Mouse (Mus musculus) hindbrain, embryonic 11.5 days (tissue): ENCODE measurements at regions not wholly inside any gene's neighbourhood (a gene's known extent, or its start where the extent isn't known, plus 50 kb on each side); places are given as distances from the start of the nearest gene placed in this dataset.
"Not testable (repeated sequence)": the region's sequence is repeated elsewhere in the genome, so short reads cannot be mapped to it uniquely, and the experiment has no call there.

ENCODE experiments used
- ATAC-seq: fragments of 200-750 bp; cut with Nextera tagmentation; 2 replicates; pipeline ENCODE4 v1.8.0; 2017; ENCODE audit warnings: mild to moderate bottlenecking, moderate TSS enrichment, moderate library complexity; ENCODE audit not compliant: low FRiP score
- DNase-seq: peaks from one replicate; pipeline ENCODE4 v3.0.0-alpha.2; 2015; ENCODE audit warnings: low spot score
- H3K27ac ChIP-seq: fragments of 300-500 bp; sonication (generic); 2 replicates; pipeline ENCODE4 v1.5.1; 2014; ENCODE audit warnings: mild to moderate bottlenecking, low read depth, low read length
- H3K27me3 ChIP-seq: fragments of 300-500 bp; sonication (generic); 2 replicates; pipeline ENCODE4 v1.6.1; 2014; ENCODE audit warnings: mild to moderate bottlenecking, low read length, moderate library complexity, mixed read lengths; ENCODE audit not compliant: control insufficient read depth, insufficient read depth
- H3K36me3 ChIP-seq: fragments of 300-500 bp; sonication (generic); 2 replicates; pipeline ENCODE4 v1.6.1; 2014; ENCODE audit warnings: mild to moderate bottlenecking, low read length, moderate library complexity, mixed read lengths; ENCODE audit not compliant: control insufficient read depth, insufficient read depth
- H3K4me1 ChIP-seq: fragments of 300-500 bp; sonication (generic); replicated peaks from 2 replicates; pipeline ENCODE4 v1.6.1; 2014; ENCODE audit warnings: low read length, mixed read lengths; ENCODE audit not compliant: control insufficient read depth, insufficient read depth
- H3K4me2 ChIP-seq: fragments of 300-500 bp; sonication (generic); replicated peaks from 2 replicates; pipeline ENCODE4 v1.6.1; 2014; ENCODE audit warnings: mild to moderate bottlenecking, low read depth, low read length
- H3K4me3 ChIP-seq: fragments of 300-500 bp; sonication (generic); 2 replicates; pipeline ENCODE4 v1.5.1; 2014; ENCODE audit warnings: low read depth, low read length
- H3K9ac ChIP-seq: fragments of 300-500 bp; sonication (generic); 2 replicates; pipeline ENCODE4 v1.6.1; 2014; ENCODE audit warnings: low read depth, low read length
- H3K9me3 ChIP-seq: fragments of 300-500 bp; sonication (generic); 2 replicates; pipeline ENCODE4 v1.6.1; 2016; ENCODE audit warnings: low read length; ENCODE audit not compliant: control insufficient read depth
- WGBS: fragments of 180-500 bp; shearing (Covaris S2); extraction: QIAGEN DNeasy Blood & Tissue Kit; methylation state at CpG from one replicate; pipeline ENCODE4 v1.1.7; 2014; 5-methylcytosine and 5-hydroxymethylcytosine counted together

DNA sequence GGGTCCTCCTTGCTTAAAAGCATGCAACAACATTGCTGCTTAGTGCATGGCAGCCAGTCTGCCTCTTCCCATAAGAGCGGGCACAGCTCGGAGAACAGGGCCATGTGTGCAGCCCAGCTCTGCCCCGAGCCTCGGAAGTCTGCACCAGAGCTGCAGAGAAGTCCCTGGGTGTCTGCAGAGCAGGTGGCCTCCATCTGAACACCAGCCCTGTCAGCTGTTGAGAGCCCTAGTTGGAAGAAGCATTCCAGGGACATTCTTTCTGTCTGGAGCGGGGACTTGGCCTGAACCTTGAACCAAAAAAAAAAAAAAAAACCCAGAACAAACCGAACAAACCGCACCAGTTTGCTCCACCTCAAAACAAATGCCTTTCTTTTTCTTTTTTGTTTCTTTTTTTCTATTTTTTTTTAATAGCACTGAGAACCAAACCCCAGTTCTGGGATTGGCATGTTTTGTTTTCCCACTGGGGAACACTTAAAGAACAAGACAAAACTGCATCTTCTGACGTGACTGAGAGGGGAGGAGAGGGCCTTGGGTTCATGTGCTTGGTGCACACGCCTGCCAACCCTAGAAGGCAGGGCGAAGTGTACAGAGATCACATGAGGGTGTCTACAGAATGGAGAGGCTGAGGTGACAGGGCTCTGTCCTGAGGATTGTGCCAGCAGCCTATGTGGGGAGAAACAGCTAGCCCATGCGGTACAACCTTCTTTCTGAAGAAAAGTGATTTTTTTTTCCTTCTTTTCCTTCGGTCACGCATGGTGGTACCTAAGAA is 106.8 kb downstream of the Bod1 start:
- DNase-seq: no peak
- H3K27ac ChIP-seq: no peak overlapping the region
- H3K4me3 ChIP-seq: no peak overlapping the region

DNA sequence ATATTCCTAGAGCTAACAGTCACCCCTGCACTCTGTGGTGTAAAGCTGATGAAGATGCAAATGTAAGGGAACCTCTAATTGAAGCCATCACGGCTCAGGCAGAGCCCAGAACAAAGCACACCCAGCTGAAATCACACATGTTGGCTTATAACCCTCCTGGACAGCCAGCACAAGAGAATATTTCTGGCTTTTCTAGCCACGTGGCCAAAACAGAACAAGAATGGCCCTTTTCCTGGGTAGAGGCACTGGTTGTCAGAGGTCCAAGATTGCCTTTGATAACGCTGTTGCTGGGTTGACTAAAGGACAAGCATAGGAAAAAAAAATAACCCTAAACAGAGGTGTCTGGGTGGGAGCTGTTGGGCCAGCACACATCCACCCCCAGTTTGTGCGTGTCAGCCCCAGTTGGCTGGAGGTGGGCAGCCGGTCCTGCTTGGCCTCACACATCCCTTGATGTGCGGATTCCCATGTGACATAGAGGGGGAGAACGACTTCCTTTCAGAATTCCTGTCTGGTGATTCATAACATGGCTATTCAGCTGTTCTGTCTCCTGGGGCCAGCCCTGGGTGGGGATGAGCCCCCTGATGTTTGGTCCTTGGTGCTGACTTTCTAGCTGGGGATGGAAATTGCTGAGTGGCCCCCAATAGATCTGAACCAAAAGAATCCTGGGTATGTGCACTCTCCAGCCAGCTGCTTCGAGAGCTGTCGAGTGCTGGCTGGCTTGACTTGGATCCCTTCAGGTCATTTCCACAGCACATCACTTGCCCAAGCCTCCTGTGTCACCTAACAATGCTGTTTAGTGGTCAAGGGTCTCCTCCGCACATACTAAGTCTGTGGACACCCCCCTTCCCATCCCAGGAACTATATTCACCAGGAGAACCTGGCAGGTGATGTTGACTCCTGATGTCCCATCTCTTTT is 107.6 kb downstream of the Bod1 start:
- Histone ChIP-seq H3K9ac (no peak overlapping the region), H3K36me3 (no peaks in the 10 kb centered on the region), H3K27ac (no peak overlapping the region), H3K4me3 (no peak overlapping the region), H3K27me3 (no peaks in the 10 kb centered on the region), H3K9me3 (no peaks in the 10 kb centered on the region), H3K4me2 (no peak overlapping the region), H3K4me1 (no peaks in the 10 kb centered on the region)
- no peak for ATAC-seq
- no peak for DNase-seq
- WGBS: 77% methylated on average over 10 of the region's 10 CpGs

More for the DNA sequence above, 106.8 kb downstream of the Bod1 start:
- no peaks in the 10 kb centered on the region for H3K36me3 ChIP-seq
- no peaks in the 10 kb centered on the region for H3K4me1 ChIP-seq
- no peak for ATAC-seq
- no peaks in the 10 kb centered on the region for H3K9me3 ChIP-seq
- H3K9ac ChIP-seq: no peak overlapping the region
- 78% methylated on average over 13 of the region's 13 CpGs for WGBS
- no peak overlapping the region for H3K4me2 ChIP-seq
- no peaks in the 10 kb centered on the region for H3K27me3 ChIP-seq

DNA sequence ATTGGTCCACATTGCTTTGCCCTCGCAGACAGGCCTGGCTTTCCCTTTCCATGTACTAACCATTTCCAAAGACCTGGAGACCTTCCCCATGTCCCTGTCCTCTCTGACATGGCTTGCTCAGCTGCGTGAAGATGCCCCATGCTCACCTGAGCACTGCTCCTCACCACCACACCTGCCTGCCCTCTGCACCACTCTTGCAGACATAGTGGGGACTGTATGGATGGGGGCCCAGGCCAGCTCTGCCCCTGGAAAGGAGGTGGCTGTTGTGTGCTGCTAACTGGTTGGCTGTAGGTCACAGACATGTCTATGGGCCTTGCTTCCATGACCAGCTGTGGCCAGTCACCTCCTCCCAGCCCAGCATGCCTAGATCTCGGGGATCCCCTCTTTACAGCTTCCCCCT is 108.7 kb downstream of the Bod1 start:
- Histone ChIP-seq H3K9ac (no peak overlapping the region), H3K4me3 (no peak overlapping the region), H3K27ac (no peak overlapping the region), H3K9me3 (no peaks in the 10 kb centered on the region), H3K27me3 (no peaks in the 10 kb centered on the region), H3K4me1 (no peaks in the 10 kb centered on the region), H3K4me2 (no peak overlapping the region), H3K36me3 (no peaks in the 10 kb centered on the region)
- DNase-seq (no peak), ATAC-seq (no peak)
- WGBS: 86% methylated on average over 3 of the region's 3 CpGs

DNA sequence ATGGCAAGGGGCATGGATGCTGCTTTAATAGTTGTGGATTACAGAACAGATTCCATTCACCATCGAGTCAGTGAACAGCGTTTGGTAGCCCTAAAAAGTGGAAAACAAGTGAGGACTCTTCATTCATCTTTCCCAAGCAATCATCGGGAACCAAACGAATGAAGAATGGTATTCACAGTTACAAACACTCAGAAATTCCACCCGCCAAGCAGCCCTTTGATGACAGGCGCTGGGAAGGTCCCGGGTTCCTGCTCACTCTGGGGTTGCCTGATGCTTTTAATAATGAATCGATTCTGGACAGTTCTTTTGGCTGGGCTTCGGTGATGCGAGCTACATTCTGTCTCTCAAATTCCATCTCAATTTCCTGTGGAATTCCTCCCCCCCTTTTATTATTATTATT is 110.9 kb downstream of the Bod1 start:
- H3K27ac ChIP-seq: no peak overlapping the region
- no peaks in the 10 kb centered on the region for H3K27me3 ChIP-seq
- H3K9ac ChIP-seq: no peak overlapping the region
- no peaks in the 10 kb centered on the region for H3K9me3 ChIP-seq
- no peaks in the 10 kb centered on the region for H3K36me3 ChIP-seq
- 81% methylated on average over 10 of the region's 10 CpGs for WGBS
- ATAC-seq (no peak), DNase-seq (no peak)
- no peak overlapping the region for H3K4me2 ChIP-seq
- no peaks in the 10 kb centered on the region for H3K4me1 ChIP-seq
- no peak overlapping the region for H3K4me3 ChIP-seq

DNA sequence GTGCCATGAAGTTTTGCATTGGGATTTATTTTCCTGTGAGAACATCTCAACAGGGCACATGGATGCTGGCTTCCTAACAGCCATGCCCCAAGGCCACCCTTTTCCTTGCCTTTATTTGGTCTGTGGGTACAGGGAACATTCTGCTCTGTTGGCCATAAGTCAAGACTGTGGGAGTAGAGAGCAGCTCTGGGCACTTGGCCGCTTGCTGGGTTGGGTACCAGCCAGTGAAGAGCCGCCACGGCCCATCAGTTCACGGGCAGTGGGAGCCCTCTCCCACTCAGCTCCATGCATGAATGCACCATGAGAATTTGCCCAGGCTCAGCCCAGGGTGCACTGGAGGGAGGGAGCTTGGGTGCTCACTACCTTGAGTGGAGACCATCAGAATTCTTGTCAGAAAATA is 116.6 kb downstream of the Bod1 start:
- H3K27me3 ChIP-seq: no peaks in the 10 kb centered on the region
- ATAC-seq: no peak
- no peak overlapping the region for H3K4me3 ChIP-seq
- H3K36me3 ChIP-seq: no peaks in the 10 kb centered on the region
- H3K4me1 ChIP-seq: no peaks in the 10 kb centered on the region
- no peak for DNase-seq
- 87% methylated on average over 4 of the region's 4 CpGs for WGBS
- H3K27ac ChIP-seq: no peak overlapping the region
- H3K9ac ChIP-seq: no peak overlapping the region
- no peaks in the 10 kb centered on the region for H3K9me3 ChIP-seq
- H3K4me2 ChIP-seq: no peak overlapping the region

DNA sequence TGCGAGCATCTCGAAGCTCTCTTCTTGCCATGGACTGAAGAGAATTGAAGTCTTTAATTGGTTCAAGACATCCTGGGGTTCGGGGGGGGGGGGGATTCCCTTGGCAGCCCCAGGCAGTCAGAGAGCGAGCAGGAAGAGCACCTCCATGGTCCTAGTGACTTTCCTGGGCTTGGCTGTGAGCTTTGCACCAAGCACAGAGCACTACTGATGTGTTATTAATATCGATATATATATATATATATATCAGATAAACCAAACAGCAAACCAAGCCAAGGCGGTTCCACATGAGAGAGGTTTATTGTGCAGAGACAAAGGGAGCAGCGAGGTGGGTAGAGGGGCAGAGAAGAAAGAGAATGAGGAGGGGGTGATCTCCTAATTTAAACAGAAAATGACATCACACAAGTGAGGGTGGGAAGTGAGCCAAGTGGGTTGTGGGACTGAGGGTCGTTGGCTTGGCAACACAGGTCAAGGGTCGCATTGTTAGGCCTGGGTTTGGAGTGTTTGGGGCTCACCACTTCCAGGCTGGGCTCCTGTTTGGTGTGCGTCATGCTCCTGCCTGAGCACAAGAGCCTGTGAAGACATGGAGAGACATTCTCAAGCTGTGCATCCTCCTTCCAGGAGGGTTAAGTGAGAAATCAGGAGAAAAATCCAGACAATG is 119.9 kb downstream of the Bod1 start:
- WGBS: 42% methylated on average over 10 of the region's 10 CpGs
- Histone ChIP-seq H3K4me2 (no peak overlapping the region), H3K9me3 (no peaks in the 10 kb centered on the region), H3K4me1 (no peaks in the 10 kb centered on the region), H3K36me3 (no peaks in the 10 kb centered on the region), H3K9ac (no peak overlapping the region), H3K4me3 (no peak overlapping the region), H3K27me3 (no peaks in the 10 kb centered on the region), H3K27ac (no peak overlapping the region)
- DNase-seq: peak; percentile 39
- peak; percentile 71 for ATAC-seq

DNA sequence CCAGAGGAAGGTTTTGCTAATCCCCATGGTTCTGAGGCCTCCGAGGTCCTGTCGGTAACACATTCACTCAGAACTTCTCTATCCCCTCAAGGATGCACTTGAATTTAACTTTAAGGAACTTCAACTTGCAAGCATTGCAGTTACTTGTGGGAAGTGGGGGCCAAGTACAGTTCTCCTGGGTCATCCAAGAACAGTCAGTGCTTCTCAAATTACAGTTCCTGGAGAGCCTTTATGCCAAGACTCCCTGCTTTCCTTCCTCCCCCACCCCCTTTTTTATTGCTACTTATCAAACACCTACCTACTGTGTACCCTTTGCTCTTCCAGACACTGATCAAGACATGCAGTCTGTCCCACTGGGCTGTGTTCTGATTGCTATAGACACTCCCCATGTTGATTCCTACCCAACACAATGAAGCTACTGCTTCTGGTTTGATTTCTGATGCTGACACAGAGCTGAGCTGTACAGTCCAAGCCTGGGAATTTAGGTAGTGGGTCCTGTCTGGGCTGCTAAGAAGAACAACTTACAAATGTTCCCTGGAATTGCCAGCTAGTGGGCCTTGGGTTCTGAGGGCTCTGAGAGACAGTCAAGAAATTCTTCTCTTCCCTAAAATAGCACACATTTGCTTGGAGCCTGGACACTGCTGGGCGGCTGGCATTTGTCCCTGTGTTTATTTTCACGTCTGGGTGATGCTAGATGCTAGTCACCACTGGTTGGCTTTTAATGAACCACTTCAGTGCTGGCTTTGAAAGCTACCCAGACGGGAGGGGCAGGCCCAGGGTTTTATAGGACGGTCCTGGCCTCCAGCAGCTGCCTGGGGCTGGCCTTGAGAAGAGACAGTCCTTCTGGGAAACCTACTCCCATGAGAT is 120.7 kb downstream of the Bod1 start:
- ATAC-seq: no peak
- H3K27ac ChIP-seq: no peak overlapping the region
- DNase-seq: no peak

DNA sequence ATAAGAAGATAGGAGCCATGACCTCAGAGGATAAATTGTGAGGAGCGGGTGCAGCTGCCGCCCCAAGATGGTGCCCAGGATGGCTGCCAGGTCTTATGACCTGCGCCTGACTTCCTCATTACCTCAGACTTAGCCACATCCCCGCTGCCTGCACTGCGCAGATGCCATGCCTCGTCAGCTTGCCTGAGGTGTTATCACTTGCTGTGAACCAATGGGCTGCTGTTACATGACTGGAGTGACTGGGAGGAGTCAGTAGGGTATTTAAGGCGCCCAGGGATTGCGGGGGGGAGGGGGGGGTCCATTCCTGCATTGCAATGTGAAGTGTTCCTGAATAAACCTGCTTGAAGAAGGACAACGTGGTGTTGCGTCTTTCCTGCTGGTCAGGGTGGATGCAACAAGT is 126.2 kb downstream of the Bod1 start:
- H3K27ac ChIP-seq, ATAC-seq, H3K4me3 ChIP-seq, H3K36me3 ChIP-seq, H3K9ac ChIP-seq, H3K9me3 ChIP-seq, H3K4me2 ChIP-seq, H3K4me1 ChIP-seq, H3K27me3 ChIP-seq, DNase-seq: not testable (repeated sequence)
- 91% methylated on average over 10 of the region's 10 CpGs for WGBS

More for the DNA sequence above, 120.7 kb downstream of the Bod1 start:
- H3K9me3 ChIP-seq: no peaks in the 10 kb centered on the region
- H3K36me3 ChIP-seq: no peaks in the 10 kb centered on the region
- WGBS: 66% methylated on average over 6 of the region's 6 CpGs
- H3K4me1 ChIP-seq: no peaks in the 10 kb centered on the region
- H3K4me2 ChIP-seq: no peak overlapping the region
- no peak overlapping the region for H3K9ac ChIP-seq
- H3K4me3 ChIP-seq: no peak overlapping the region
- no peaks in the 10 kb centered on the region for H3K27me3 ChIP-seq
